Mouse (Mus musculus) heart, postnatal 36 days (tissue): ENCODE data around the gene Slc35e2. TPM values are rescaled to one million over a fixed set of nuclear protein-coding genes. Genes with fewer than 3 reads are reported as not detected.
"Not testable (repeated sequence)": the region's sequence is repeated elsewhere in the genome, so short reads cannot be mapped to it uniquely, and the experiment has no call there.

Source experiments
- DNase-seq, 2 experiments: peaks; one replicate each; pipeline ENCODE4 v3.0.0; 2021 to 2022
- intact Hi-C: fragments of 180-260 bp; cut with DNase I; formaldehyde crosslinking; loops from one replicate; pipeline ENCODE4 v1.15.1; 2025
- total RNA-seq, 2 experiments: library from RNA; stranded (reverse); gene quantifications; 2 replicates each; pipeline ENCODE4 v1.2.3; 2021

The Slc35e2 gene
- total RNA-seq, 2 experiments from 2014 or later, result 6.7 to 8.1 TPM

GRCm38 (mm10) chr4:155666903-155667302 lies 65.7 kb downstream of the Slc35e2 start:
- no peak for DNase-seq
- intact Hi-C loops, result loop anchor here (5.0 kb wide), 1 partner anchor 40 kb away; no protein-coding TSS in a partner anchor

GRCm38 (mm10) chr4:155668689-155669597 lies 67.7 kb downstream of the Slc35e2 start, which contains the start of gene Mib2:
Gene Mib2, minus strand, starts transcription at chr4:155669198.
- peak; percentile 95 to 98 for DNase-seq
- intact Hi-C loops, result loop anchor here (5.0 kb wide), 1 partner anchor 42 kb away; no protein-coding TSS in a partner anchor

- intact Hi-C loops, result loop anchor here (5.0 kb wide), 1 partner anchor 42 kb away; no protein-coding TSS in a partner anchor
- no peak for DNase-seq
These were observed 68.4 kb downstream of the Slc35e2 start for GRCm38 (mm10) chr4:155669598-155670075.

- intact Hi-C loops, result not testable (repeated sequence)
These were observed 69.0 kb downstream of the Slc35e2 start for GRCm38 (mm10) chr4:155670236-155670635.

GRCm38 (mm10) chr4:155672082-155672481 lies 70.9 kb downstream of the Slc35e2 start:
- intact Hi-C loops, result no loop called here
- no peak for DNase-seq

More at GRCm38 (mm10) chr4:155670236-155670635, 69.0 kb downstream of the Slc35e2 start:
- DNase-seq, result not testable (repeated sequence)

Other genes with a start within 250 kb of the Slc35e2 start
- gene Prkcz, start 240.1 kb upstream of the Slc35e2 start, total RNA-seq, result 1 to 10 TPM; 1.7 to 2.8 TPM
- not detected for gene Gabrd, start 203.3 kb upstream of the Slc35e2 start, total RNA-seq
- gene Cfap74, start 192.2 kb upstream of the Slc35e2 start, total RNA-seq, result under 1 TPM; 0.19 to 0.22 TPM
- 1 to 10 TPM; 4.5 to 10.0 TPM for gene Tmem52, start 132.3 kb upstream of the Slc35e2 start, total RNA-seq
- 100 to 1,000 TPM; 176 to 187 TPM for gene Gnb1, start 110.1 kb upstream of the Slc35e2 start, total RNA-seq
- gene Nadk, start 39.0 kb upstream of the Slc35e2 start, total RNA-seq, result 10 to 100 TPM; 26.2 to 28.1 TPM
- gene Cdk11b, start 23.4 kb downstream of the Slc35e2 start, total RNA-seq, result 10 to 100 TPM; 32.1 to 34.2 TPM
- gene Gm10563, start 44.0 kb downstream of the Slc35e2 start, total RNA-seq, result not detected
- 10 to 100 TPM in 1 of 2 experiments, 1 to 10 TPM in 1; 9.3 to 10.5 TPM for gene Mmp23, start 52.0 kb downstream of the Slc35e2 start, total RNA-seq
- 10 to 100 TPM; 25.3 to 29.9 TPM for gene Mib2, start 67.8 kb downstream of the Slc35e2 start, total RNA-seq
- 1 to 10 TPM; 1.2 to 1.6 TPM for gene Fndc10, start 92.9 kb downstream of the Slc35e2 start, total RNA-seq
- gene Ssu72, start 103.4 kb downstream of the Slc35e2 start, total RNA-seq, result 10 to 100 TPM; 43.5 to 45.6 TPM
- gene Tmem240, start 133.4 kb downstream of the Slc35e2 start, total RNA-seq, result under 1 TPM; 0.19 to 0.42 TPM
- 10 to 100 TPM; 45.1 to 45.9 TPM for gene Atad3a, start 159.7 kb downstream of the Slc35e2 start, total RNA-seq
- gene Vwa1, start 173.3 kb downstream of the Slc35e2 start, total RNA-seq, result 1 to 10 TPM; 6.6 to 7.9 TPM
- 1 to 10 TPM in 1 of 2 experiments, under 1 TPM in 1; 0.64 to 1.3 TPM for gene Tmem88b, start 184.5 kb downstream of the Slc35e2 start, total RNA-seq
- gene Ankrd65, start 189.0 kb downstream of the Slc35e2 start, total RNA-seq, result not detected
- 10 to 100 TPM; 77.8 to 81.1 TPM for gene Mrpl20, start 201.5 kb downstream of the Slc35e2 start, total RNA-seq
- gene Ccnl2, start 211.1 kb downstream of the Slc35e2 start, total RNA-seq, result 10 to 100 TPM; 31.0 to 34.0 TPM
- 100 to 1,000 TPM; 114 to 116 TPM for gene Aurkaip1, start 229.9 kb downstream of the Slc35e2 start, total RNA-seq
- gene Mxra8, start 238.3 kb downstream of the Slc35e2 start, total RNA-seq, result 10 to 100 TPM; 27.4 to 33.7 TPM
- 10 to 100 TPM; 46.2 to 54.2 TPM for gene Dvl1, start 246.0 kb downstream of the Slc35e2 start, total RNA-seq